Mouse (Mus musculus): Measurements from ENCODE around the gene Tnf.

The Tnf gene

GRCm38 (mm10) chr17:35192924-35193323, 8.9 kb downstream of the Tnf start:
- Histone ChIP-seq H3K4me3 (replicated peaks; ENCODE audit: low read length) (no peak overlapping the region), H3K4me1 (replicated peaks; ENCODE audit: low read depth, low read length) (peaks cover 52% of the 10 kb centered on the region), H3K36me3 (ENCODE audit: insufficient read depth, low read length) (no peaks in the 10 kb centered on the region), H3K27me3 (ENCODE audit: insufficient read depth, low read length) (peaks cover 58% of the 10 kb centered on the region), H3K9me3 (ENCODE audit: low read length) (no peaks in the 10 kb centered on the region)
- TF ChIP-seq CTCF (conservative IDR thresholded peaks at IDR 0.05; ENCODE audit: low read length) (no peak), NANOG (IDR thresholded peaks at IDR 0.05; ENCODE audit: borderline replicate concordance, low read length) (no peak), POU5F1 (IDR thresholded peaks at IDR 0.05; ENCODE audit: borderline replicate concordance, low read length) (no peak)

- peaks cover 64% of the 10 kb centered on the region for H3K4me1 ChIP-seq (replicated peaks; ENCODE audit: low read depth, low read length)
- no peak overlapping the region for H3K4me3 ChIP-seq (replicated peaks; ENCODE audit: low read length)
- H3K9me3 ChIP-seq (ENCODE audit: low read length) = no peaks in the 10 kb centered on the region
- TF ChIP-seq POU5F1 (IDR thresholded peaks at IDR 0.05; ENCODE audit: borderline replicate concordance, low read length) (no peak), NANOG (IDR thresholded peaks at IDR 0.05; ENCODE audit: borderline replicate concordance, low read length) (no peak), CTCF (conservative IDR thresholded peaks at IDR 0.05; ENCODE audit: low read length) (peak; percentile 38)
- H3K27me3 ChIP-seq (ENCODE audit: insufficient read depth, low read length) = peaks cover 47% of the 10 kb centered on the region
- H3K36me3 ChIP-seq (ENCODE audit: insufficient read depth, low read length) = no peaks in the 10 kb centered on the region
Observed at GRCm38 (mm10) chr17:35191723-35192122, 10.1 kb downstream of the Tnf start.

- Histone ChIP-seq H3K4me1 (replicated peaks; ENCODE audit: low read depth, low read length) (peaks cover 63% of the 10 kb centered on the region), H3K4me3 (replicated peaks; ENCODE audit: low read length) (peak overlapping the region; percentile 11; the same call in 1 of the 2 replicates), H3K9me3 (ENCODE audit: low read length) (no peaks in the 10 kb centered on the region), H3K36me3 (ENCODE audit: insufficient read depth, low read length) (no peaks in the 10 kb centered on the region), H3K27me3 (ENCODE audit: insufficient read depth, low read length) (peaks cover 31% of the 10 kb centered on the region)
- TF ChIP-seq NANOG (IDR thresholded peaks at IDR 0.05; ENCODE audit: borderline replicate concordance, low read length) (no peak), CTCF (conservative IDR thresholded peaks at IDR 0.05; ENCODE audit: low read length) (no peak), POU5F1 (IDR thresholded peaks at IDR 0.05; ENCODE audit: borderline replicate concordance, low read length) (no peak)
Observed at GRCm38 (mm10) chr17:35190096-35190495, 11.7 kb downstream of the Tnf start.

GRCm38 (mm10) chr17:35189186-35189585, 12.6 kb downstream of the Tnf start:
- TF ChIP-seq CTCF (conservative IDR thresholded peaks at IDR 0.05; ENCODE audit: low read length) = no peak
- Histone ChIP-seq H3K27me3 (ENCODE audit: insufficient read depth, low read length) (peaks cover 22% of the 10 kb centered on the region), H3K9me3 (ENCODE audit: low read length) (no peaks in the 10 kb centered on the region), H3K4me1 (replicated peaks; ENCODE audit: low read depth, low read length) (peaks cover 63% of the 10 kb centered on the region), H3K4me3 (replicated peaks; ENCODE audit: low read length) (no peak overlapping the region), H3K36me3 (ENCODE audit: insufficient read depth, low read length) (no peaks in the 10 kb centered on the region)

GRCm38 (mm10) chr17:35187959-35188610, 13.7 kb downstream of the Tnf start, which contains the start of gene Lst1:
Gene Lst1 (minus strand): TSS chr17:35188439.
- Histone ChIP-seq H3K9me3 (ENCODE audit: low read length) (no peaks in the 10 kb centered on the region), H3K4me3 (replicated peaks; ENCODE audit: low read length) (peak within 1 kb of the TSS; percentile 46), H3K27me3 (ENCODE audit: insufficient read depth, low read length) (peaks cover 11% of the 10 kb centered on the region), H3K4me1 (replicated peaks; ENCODE audit: low read depth, low read length) (peaks cover 68% of the 10 kb centered on the region), H3K36me3 (ENCODE audit: insufficient read depth, low read length) (no peaks in the 10 kb centered on the region)
- no peak for TF ChIP-seq NANOG (IDR thresholded peaks at IDR 0.05; ENCODE audit: borderline replicate concordance, low read length)

- Histone ChIP-seq H3K4me1 (replicated peaks; ENCODE audit: low read depth, low read length) (peaks cover 71% of the 10 kb centered on the region), H3K9me3 (ENCODE audit: low read length) (no peaks in the 10 kb centered on the region), H3K4me3 (replicated peaks; ENCODE audit: low read length) (peak overlapping the region; percentile 46; the same call in 1 of the 2 replicates), H3K36me3 (ENCODE audit: insufficient read depth, low read length) (no peaks in the 10 kb centered on the region), H3K27me3 (ENCODE audit: insufficient read depth, low read length) (peaks cover 5% of the 10 kb centered on the region; the same call in 1 of the 2 replicates)
- no peak for TF ChIP-seq CTCF (conservative IDR thresholded peaks at IDR 0.05; ENCODE audit: low read length)
- TF ChIP-seq POU5F1 (IDR thresholded peaks at IDR 0.05; ENCODE audit: borderline replicate concordance, low read length) = no peak
- TF ChIP-seq NANOG (IDR thresholded peaks at IDR 0.05; ENCODE audit: borderline replicate concordance, low read length) = no peak
Observed at GRCm38 (mm10) chr17:35187345-35187744, 14.5 kb downstream of the Tnf start.

GRCm38 (mm10) chr17:35186681-35187080, 15.1 kb downstream of the Tnf start:
- peaks cover 71% of the 10 kb centered on the region for H3K4me1 ChIP-seq (replicated peaks; ENCODE audit: low read depth, low read length)
- TF ChIP-seq CTCF (conservative IDR thresholded peaks at IDR 0.05; ENCODE audit: low read length) (no peak), NANOG (IDR thresholded peaks at IDR 0.05; ENCODE audit: borderline replicate concordance, low read length) (no peak), POU5F1 (IDR thresholded peaks at IDR 0.05; ENCODE audit: borderline replicate concordance, low read length) (no peak)
- no peaks in the 10 kb centered on the region for H3K9me3 ChIP-seq (ENCODE audit: low read length)
- H3K4me3 ChIP-seq (replicated peaks; ENCODE audit: low read length) = peak overlapping the region; percentile 62
- no peaks in the 10 kb centered on the region for H3K36me3 ChIP-seq (ENCODE audit: insufficient read depth, low read length)
- peaks cover 5% of the 10 kb centered on the region; the same call in 1 of the 2 replicates for H3K27me3 ChIP-seq (ENCODE audit: insufficient read depth, low read length)

GRCm38 (mm10) chr17:35185639-35186611, 15.9 kb downstream of the Tnf start:
- Histone ChIP-seq H3K4me3 (replicated peaks; ENCODE audit: low read length) (peak overlapping the region; percentile 68), H3K27me3 (ENCODE audit: insufficient read depth, low read length) (peaks cover 5% of the 10 kb centered on the region; the same call in 1 of the 2 replicates), H3K9me3 (ENCODE audit: low read length) (no peaks in the 10 kb centered on the region), H3K36me3 (ENCODE audit: insufficient read depth, low read length) (no peaks in the 10 kb centered on the region), H3K4me1 (replicated peaks; ENCODE audit: low read depth, low read length) (peaks cover 71% of the 10 kb centered on the region)
- no peak for TF ChIP-seq CTCF (conservative IDR thresholded peaks at IDR 0.05; ENCODE audit: low read length)
- TF ChIP-seq NANOG (IDR thresholded peaks at IDR 0.05; ENCODE audit: borderline replicate concordance, low read length) = no peak
- TF ChIP-seq POU5F1 (IDR thresholded peaks at IDR 0.05; ENCODE audit: borderline replicate concordance, low read length) = no peak

Data from E14TG2a.4 (cell line).